Mouse (Mus musculus) urinary bladder, postnatal 14 days (tissue): ENCODE results near the gene Erc2.

ENCODE experiments used
- DNase-seq: peaks from one replicate; pipeline ENCODE4 v3.0.0; 2021; ENCODE audit warnings: low spot score

Erc2 gene

GRCm38 (mm10) chr14:28192711-28193364 is 570.6 kb downstream of the Erc2 start:
- no peak for DNase-seq

DNA sequence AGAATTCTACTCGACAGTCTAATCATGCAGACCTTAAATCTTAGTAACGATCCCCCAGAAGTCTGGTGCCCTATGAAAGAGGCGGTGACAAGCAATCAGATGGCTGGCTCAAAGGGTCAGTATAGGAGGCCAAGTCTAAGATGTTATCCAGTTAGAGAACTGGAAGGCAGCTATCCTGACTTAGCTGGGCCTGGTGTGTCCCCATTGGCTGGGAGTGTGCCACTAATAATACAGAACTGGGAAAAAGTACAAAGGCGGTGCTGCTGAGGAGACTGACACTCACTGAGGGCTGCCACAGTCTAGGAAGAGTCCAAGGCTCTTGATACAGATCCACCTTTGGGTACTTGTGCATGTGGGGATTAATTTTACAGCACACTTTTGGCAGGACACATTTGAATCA is 581.6 kb downstream of the Erc2 start:
- DNase-seq = no peak

DNA sequence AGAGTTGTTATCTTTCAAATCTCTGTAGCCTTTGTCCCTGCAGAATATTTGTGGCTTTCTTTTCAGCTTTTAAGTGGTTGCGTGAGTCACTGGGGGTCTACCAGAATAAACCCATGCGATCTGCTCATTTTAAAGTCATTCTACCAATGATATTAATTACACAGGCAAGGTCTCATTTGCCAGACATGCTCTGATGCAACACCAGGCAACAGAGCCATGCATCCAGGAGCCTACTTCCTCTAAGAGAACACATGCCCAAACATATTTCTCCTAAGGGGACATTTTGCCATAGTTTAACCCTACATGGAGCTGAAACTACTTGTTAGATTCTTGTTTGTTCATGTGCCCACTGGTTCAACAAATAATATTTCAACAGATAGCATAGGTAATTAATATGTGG is 584.1 kb downstream of the Erc2 start:
- DNase-seq = no peak

DNA sequence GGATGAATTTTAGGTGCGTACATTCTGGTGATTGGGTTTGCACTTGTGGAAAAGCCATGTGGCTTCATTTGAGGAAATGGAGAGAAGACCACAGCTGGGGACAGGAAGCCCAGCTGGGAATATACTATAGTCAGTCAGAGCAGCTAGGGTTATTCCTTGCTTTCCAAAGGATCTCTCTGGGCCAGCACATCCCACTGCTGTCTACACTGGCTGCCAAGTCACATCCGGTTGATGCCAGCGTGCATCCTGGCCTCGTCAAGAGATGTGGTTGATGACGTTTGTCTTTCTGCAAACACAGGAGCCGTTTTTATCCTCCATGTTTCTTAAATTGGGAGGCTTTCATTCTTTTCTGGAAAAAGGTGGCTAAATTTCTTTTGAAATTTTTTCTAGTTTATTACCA is 603.3 kb downstream of the Erc2 start:
- no peak for DNase-seq

DNA sequence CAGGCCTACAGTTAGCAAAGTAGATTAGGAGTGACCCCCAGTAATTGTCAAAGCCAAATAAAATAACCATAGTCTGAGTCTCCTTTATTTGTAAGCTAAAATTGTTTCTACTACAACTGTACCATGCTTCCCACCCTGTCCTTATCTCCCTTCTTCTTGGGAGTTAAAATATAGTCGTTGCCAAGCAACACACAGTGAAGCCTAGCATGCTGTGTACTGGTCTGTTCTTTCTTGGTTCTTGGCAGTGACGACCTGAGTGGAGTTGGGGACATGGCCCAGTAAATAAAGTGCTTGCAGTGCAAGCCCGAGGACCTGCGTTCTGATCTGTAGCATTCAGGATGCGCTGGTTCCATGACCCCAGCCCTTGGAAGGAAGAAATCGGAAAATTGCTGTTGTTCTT is 608.3 kb downstream of the Erc2 start:
- DNase-seq = no peak

- no peak for DNase-seq
Observed at GRCm38 (mm10) chr14:28231241-28231640, 609.0 kb downstream of the Erc2 start.

- DNase-seq = no peak
Observed at GRCm38 (mm10) chr14:28238336-28239048, 616.3 kb downstream of the Erc2 start.

DNA sequence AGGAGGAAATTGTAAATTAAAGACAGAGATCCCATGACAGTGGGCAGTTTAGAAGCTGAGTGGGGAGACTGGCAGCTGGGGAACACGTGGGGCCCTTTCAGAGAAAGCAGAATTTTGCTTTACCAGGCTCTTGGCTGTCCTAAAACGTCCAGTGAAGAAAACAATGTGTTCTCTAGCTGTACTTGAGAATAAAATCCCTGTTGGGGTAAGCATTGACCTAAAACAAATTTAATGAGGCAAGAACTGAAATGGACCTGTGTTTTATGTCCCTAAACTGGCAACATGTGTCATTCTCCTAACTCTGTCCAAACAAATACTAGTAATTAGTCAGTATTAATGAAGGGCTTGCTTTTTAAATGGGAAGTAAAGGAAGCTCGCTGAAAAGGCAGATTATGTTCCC is 617.9 kb downstream of the Erc2 start:
- DNase-seq = no peak

- no peak for DNase-seq
Observed at GRCm38 (mm10) chr14:28242743-28243142, 620.5 kb downstream of the Erc2 start.

DNA sequence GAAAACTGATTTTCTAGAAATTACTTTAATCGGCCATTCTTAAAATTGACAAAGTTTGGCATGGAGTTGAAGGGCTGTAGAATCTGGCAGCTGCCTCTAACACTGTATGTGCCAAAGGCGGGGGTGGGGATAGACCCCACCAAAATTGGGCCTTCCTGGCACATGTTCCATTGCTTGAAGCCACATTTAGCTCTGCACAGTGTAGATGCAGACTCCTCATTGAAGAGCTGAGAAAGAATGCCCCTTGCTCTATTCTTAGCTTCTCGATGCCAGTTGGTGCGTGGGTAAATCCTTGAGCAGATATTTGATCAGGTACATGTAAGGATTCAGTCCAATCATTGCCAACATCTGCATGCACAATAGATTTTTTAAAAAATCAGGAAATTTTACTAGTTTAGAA is 621.2 kb downstream of the Erc2 start:
- DNase-seq = no peak

DNA sequence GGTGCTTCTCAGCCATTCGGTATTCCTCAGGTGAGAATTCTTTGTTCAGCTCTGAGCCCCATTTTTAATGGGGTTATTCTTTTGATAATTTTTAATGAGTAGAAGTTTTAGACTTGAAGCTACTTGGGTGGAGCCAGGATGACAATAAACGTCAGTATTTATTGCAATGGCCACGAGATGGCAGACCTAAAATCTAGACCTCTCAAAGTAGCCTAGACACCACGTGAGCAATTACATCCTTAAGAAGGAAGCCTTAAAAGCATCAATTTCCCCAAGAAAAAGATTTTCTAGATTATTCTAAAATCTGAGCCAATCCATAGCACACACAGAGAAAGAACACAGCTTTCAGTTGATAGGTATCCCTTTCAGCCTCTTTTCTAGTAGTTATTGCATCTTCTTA is 640.5 kb downstream of the Erc2 start:
- peak; percentile 11 for DNase-seq

GRCm38 (mm10) chr14:28267367-28267766 is 645.1 kb downstream of the Erc2 start:
- DNase-seq = no peak

GRCm38 (mm10) chr14:28271846-28272245 is 649.6 kb downstream of the Erc2 start:
- DNase-seq = no peak

DNA sequence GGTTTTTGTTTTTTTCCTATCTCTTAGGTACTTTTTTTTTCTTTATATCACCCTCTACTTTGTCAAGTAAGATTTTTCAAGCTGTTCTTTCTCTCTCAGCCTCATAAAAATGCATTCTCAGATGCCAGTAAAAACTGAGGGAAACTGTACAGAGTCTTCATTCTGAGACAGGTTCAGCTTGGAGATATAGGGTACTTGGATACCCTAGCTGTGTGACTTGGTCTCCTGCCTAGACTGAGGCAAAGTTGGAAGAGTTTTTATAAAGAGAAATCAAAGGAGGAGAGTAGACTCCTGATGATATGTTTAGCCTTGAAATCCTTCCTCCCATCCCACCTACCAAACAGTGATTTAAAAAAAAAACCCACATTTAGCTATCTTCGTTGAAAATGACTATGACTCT is 651.4 kb downstream of the Erc2 start:
- no peak for DNase-seq

GRCm38 (mm10) chr14:28274826-28275225 is 652.6 kb downstream of the Erc2 start:
- DNase-seq = no peak

- DNase-seq = no peak
Observed at GRCm38 (mm10) chr14:28278951-28279350, 656.7 kb downstream of the Erc2 start.

DNA sequence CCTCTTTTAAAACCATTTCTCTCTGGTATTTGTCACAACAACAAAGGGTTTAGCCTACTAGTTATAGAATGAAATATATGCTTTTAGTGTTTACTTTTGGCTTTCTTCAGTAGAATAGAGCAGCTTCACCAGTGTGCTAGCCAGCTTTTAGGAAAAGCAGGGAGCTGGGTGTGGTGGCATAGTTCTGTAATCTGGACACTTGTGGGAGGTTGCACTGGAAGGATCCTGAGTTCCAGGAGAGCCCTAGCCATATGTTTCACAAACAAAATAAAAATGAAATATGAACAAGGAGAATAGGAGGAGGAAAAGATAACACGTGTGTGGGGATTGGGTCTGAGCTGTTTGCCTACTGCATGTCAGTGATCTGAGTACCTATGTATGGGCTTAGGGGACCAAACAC is 658.1 kb downstream of the Erc2 start:
- DNase-seq = no peak

GRCm38 (mm10) chr14:28283319-28284095 is 661.3 kb downstream of the Erc2 start:
- DNase-seq = peak; percentile 20

GRCm38 (mm10) chr14:28286511-28286910 is 664.3 kb downstream of the Erc2 start:
- DNase-seq = no peak

- no peak for DNase-seq
Observed at GRCm38 (mm10) chr14:28288196-28288595, 666.0 kb downstream of the Erc2 start.

- DNase-seq = no peak
Observed at GRCm38 (mm10) chr14:28288926-28289325, 666.7 kb downstream of the Erc2 start.

- no peak for DNase-seq
Observed at GRCm38 (mm10) chr14:28293921-28294320, 671.7 kb downstream of the Erc2 start.

DNA sequence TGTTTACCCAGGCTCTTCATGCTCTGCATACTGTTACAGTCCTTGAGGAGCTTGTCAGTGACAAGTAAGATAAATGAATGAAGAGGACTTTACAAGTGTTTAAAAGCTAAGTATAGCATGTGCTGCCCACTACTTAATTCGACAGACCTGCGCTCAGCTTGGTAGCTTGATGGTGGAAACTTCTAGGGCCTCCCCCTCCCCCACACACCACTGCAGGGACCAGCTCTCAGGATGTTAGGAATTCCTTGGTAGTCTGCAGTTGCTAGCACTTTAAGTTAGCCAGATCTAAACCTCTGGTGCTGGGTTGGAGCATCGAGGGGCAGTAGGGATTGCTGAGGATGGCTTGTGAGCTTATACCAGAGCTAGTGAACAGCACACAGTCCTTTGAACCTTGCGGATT is 672.9 kb downstream of the Erc2 start:
- no peak for DNase-seq
